Mouse (Mus musculus) heart, adult 9 months (tissue): ENCODE measurements around the gene Ttc39d.
A peak's percentile ranks its signal among the peaks of the same experiment; 100 is the strongest.
"Not testable (repeated sequence)": the region's sequence is repeated elsewhere in the genome, so short reads cannot be mapped to it uniquely, and the experiment has no call there.

Source experiments
- DNase-seq, 2 experiments: peaks; one replicate each; pipeline ENCODE4 v3.0.0; 2022; ENCODE audit warnings: low spot score in 2 of 2

Gene Ttc39d

GRCm38 (mm10) chr17:80206671-80207581 is at the start of gene Ttc39d, which contains the start of gene Srsf7:
Ttc39d (plus strand) TSS chr17:80207460.
Srsf7 (minus strand) TSS chr17:80207307.
- DNase-seq, result peak; percentile 98

DNA sequence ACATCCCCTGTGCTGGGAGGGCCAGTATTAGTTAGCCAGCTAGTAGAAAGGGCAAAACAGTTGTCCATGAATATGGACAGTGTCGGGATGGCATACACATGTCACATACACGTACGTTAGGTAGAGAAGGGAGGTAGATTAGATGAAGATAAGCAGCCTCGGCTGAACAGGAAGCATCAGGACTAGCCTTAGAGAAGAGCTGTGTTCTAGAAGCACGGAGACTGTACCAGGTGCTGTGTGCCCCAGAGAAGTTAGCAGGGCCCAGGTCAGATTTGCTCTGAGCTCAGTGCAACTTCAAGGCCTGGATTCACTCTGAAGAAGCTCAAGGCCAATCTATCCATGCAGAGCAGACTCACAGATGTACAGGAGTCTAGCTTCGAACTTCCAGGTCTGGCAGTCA is 49.8 kb upstream of the Ttc39d start:
- DNase-seq, result no peak

- DNase-seq, result peak; percentile 86 to 91
Observed at GRCm38 (mm10) chr17:80160454-80160853, 46.8 kb upstream of the Ttc39d start.

GRCm38 (mm10) chr17:80163991-80164390 is 43.3 kb upstream of the Ttc39d start:
- no peak for DNase-seq

DNA sequence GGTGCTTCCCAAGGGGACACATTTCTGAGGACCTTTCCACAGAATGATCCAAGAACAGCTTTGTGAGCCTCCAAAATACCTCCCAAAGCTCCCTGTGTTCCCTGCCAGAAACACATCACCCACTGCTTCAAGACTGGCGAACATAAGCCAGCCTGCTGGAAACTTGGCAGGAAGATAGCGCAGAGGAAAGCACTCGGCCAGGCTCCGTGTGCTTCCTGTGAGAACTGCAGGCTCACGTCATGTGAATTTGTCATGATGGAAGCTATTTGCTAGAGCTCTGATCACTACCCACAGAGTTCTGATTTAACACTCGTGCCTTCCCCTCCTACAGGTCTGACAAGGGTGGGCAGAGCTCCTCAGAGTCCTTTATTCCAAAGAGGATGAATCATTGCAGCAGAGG is 41.5 kb upstream of the Ttc39d start:
- DNase-seq, result peak; percentile 79 to 82

GRCm38 (mm10) chr17:80166346-80166745 is 40.9 kb upstream of the Ttc39d start:
- DNase-seq, result no peak

DNA sequence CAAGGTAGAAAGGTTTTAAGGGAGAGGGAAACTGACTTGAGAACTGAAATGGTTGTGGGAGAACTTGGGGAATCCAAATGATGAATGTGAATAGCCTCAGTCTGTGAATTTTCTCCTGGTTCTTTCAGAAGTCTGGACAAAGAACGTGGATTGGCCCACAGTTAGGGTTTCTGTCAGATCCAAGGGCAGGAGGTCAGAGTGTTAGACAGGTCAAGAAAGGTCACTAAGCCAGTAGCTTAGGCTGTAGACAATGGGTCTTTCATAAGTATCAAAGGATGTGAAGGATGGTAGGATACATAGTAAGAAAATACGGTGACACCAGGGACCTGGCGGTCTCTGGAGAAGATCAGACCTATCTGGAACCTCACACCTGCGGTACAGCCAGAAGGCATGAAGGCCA is 39.8 kb upstream of the Ttc39d start:
- no peak for DNase-seq

DNA sequence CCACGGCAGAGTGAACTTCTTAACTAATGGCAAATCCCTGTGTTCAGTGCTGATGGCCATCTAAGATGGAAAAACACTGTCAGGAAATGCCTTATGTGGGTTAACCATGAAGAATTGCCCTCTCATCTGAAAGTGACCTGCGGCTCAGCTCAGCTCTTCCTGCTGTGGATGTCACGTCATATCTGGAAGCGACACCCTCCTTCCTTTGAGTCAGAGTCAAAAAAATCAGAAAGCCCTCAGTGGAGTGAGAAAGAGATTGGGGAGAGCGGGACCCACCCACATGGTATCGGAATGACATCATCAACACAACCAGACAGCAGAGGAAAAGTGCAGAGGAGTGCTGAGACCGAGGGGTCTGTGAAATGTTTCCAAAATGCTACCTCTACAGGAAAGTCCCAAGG is 39.4 kb upstream of the Ttc39d start:
- DNase-seq, result peak; percentile 33 to 42

DNA sequence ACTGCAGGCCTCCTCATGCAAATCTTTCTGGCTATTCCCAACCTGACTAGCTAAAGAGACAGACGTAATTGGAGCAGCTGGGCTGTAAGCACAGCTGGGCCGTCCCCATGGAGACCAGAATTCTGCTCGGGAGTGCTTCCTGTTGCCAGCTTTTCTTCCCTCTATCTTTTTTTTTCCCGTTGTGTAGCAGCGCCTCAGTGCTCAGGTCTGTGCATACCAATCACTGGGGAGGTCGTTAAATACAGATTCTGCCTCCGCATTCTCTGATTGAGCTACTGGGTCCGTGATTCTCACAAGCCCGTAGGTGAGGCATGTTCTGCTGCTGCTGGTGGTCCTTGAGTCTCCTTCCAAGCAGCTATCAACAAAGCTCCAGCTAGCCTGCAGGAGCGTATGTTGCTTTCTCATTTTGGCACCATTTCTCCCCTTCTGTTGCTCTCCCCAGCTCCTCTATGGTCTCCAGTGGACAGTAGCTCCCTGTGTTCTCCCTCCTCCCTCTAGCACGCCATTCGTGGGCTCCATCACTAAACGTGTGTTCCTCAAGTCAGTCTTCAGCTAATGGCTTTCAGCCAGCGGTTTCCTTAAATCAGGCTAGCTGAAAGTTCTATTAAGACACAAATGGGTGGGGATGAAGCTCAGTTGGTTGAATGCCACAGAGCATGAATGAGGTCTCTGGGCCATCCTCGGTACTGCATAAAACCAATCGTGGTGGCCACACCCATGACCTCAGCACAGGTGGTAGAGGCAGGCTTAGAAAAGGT is 38.7 kb upstream of the Ttc39d start:
- peak; percentile 57 to 65 for DNase-seq

DNA sequence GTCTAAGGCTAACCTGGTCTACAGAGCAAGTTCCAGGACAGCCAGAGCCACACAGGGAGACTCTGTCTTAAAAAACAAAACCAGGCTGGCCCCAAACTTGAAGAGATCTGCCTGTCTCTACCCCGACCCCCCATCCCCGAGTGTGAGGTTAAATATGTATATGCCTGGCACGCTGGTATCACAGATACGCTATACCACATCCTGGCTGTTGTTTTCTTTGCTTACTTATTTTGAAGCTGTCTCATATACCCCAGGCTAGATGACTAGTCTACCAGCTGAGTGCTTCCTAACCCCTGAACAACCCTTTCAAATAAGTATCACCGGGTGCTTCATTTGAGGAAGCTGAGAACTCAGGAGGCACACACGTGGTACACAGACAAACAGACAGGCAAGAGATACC is 37.5 kb upstream of the Ttc39d start:
- DNase-seq, result no peak

DNA sequence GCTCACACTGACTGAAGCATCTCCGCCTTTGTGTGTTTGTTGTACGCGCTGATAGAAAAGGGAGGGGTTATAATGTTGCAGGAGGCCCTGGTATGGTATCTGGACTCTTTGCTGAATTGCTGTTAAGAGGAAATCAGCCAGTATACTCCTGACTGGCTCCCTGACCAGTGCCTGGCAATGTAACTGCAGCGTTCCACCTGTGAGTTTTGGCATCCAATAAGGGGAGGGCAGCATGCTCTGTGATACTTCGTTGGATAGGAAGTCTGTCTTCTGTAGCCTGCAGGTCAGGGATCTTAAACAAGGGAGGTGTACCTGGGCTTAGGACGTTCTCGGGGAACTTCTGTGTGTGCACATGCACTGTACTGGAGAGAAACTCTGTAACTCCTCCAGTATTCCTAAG is 36.3 kb upstream of the Ttc39d start:
- no peak for DNase-seq

DNA sequence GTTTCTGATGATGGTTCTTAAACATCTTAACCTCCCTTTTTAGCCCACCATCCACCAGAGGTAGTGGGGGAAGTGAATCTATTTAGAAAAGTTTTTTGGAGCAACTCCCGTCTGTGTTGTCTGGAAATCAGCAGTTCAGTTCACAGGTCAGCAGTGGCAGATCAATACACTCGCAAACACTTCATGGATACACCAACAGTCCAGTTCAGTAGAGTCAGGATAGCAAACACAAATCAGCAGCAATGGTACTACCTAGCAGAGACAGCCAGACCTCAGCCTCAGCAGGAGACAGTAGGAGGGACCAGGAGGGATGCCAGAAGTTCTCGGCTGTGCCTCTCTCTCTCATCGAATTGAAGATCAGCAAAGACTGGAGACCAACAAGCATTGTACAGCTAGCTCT is 35.3 kb upstream of the Ttc39d start:
- no peak for DNase-seq

DNA sequence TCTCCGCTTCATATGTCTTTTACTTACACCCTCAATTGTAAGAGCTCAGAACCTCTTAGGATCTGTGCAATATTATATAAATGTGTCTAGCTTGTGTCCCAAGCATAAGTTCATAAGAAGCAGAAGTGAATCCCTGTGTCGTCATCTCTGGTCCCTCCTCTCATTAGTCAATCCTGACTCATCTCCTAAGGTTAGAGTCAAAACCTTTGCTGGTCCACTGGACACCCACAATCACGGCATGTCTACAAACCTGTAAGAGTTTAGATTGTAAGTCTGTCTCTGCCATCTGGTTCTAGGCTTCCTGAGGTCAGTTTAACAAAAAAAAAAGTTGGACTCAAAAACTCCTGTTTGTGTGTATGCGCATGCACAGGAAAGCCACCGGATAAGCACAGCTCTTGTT is 34.5 kb upstream of the Ttc39d start:
- no peak for DNase-seq

- DNase-seq, result no peak
Observed at GRCm38 (mm10) chr17:80173708-80174107, 33.6 kb upstream of the Ttc39d start.

DNA sequence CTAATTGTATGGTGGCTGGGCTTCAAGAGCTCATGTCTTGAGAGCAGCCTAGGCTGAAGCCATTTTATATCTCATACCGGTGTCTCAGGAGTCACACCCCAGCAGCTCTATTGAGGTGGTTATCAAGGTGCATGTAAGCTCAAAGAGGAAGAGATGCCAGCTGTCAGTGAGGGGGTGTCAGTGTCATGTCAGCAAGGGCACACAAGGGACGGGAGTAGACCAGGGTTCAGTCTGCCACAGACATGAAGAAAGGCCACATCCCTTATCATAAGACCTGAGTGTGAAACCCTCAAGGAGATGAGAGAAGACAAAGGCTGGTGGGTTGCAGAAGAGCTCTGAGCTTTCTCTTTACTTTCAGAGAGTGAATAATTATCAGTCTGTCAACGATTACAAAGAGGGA is 33.1 kb upstream of the Ttc39d start:
- DNase-seq, result no peak

DNA sequence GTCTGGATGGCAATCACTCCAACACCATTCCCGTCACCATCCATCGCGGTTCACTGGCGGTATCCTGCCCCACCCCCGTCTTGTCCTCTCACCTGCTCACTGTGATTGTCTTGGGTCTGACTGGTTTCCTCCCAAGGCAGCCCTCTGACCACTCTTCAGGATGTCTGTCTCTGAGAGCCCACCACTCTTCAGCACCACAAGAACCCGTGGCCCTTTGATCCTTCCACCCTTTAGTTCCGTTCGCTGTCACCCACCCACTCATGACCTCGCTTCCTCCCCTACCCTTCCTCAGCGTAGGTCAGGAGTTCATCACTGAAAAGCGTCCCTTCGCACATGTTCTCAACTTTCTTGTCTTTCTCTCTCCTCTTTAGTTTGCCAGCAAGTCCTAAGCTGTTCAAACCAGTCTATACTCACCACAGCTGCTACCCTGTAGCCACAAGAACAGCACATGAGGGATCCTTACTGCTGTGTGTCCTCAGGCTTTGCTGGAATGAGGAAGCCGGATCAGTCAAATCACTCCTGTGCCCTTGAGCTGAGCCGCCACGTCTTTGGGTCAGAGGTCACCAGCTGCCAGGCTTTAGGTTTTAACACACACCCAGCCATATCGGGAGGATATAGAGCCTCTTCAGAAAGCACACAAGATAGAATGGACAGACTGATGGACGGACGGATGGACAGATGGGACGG is 32.4 kb upstream of the Ttc39d start:
- DNase-seq, result no peak

GRCm38 (mm10) chr17:80175386-80175739 is 31.9 kb upstream of the Ttc39d start:
- no peak for DNase-seq

- no peak for DNase-seq
Observed at GRCm38 (mm10) chr17:80175966-80176365, 31.3 kb upstream of the Ttc39d start.

- not testable (repeated sequence) for DNase-seq
Observed at GRCm38 (mm10) chr17:80178846-80179245, 28.4 kb upstream of the Ttc39d start.

DNA sequence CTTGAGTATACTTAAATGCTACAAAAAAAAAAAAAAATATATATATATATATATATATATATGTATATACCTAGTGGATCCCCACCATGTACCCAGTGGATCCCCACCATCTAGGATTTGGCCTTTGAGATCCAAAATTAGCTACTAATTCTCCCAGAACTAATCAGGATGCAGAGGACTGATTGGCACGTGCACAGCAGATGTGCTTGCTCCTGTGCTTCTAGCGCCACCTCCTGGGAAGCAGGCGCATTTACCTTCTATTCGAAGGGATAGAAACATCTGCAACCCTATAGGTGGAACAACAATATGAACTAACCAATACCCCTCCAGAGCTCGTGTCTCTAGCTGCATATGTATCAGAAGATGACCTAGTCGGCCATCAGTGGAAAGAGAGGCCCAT is 27.3 kb upstream of the Ttc39d start:
- DNase-seq, result peak; percentile 71 to 72

GRCm38 (mm10) chr17:80180468-80180867 is 26.8 kb upstream of the Ttc39d start:
- DNase-seq, result no peak

DNA sequence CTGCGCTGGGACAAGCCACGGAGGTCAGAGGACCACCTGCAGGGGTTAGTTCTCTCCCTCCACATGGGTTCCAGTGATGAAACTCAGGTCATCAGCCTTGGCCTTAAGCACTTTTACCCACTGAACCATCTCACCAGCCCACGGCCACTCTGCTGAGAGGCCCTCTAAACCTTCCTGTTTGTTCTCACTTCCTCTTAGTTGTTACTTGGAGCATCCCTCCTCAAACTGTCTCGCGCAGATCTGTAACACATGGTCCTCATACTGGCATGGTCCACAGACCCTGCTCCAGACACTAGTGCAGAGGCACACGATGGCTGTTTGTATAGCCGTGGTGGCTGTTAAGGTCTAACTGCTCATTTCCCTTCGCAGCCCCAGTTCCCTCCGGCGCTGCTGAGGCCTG is 23.6 kb upstream of the Ttc39d start:
- DNase-seq, result no peak
